Mouse (Mus musculus): ENCODE measurements around the gene Tmem218.

GRCm38 (mm10) chr9:37266622-37267021, 58.6 kb downstream of the Tmem218 start:
- no peak for TF ChIP-seq TCF12 (IDR thresholded peaks at IDR 0.05; ENCODE audit: insufficient read depth, poor library complexity, severe bottlenecking)
- no peak for TF ChIP-seq POLR2AphosphoS2 (IDR thresholded peaks at IDR 0.05; ENCODE audit: insufficient read length, low read depth)
- no peak for TF ChIP-seq POLR2A (IDR thresholded peaks at IDR 0.05; ENCODE audit: insufficient read length, low read depth)
- TF ChIP-seq E2F4 (IDR thresholded peaks at IDR 0.05; ENCODE audit: insufficient read depth), result no peak
- no peak for TF ChIP-seq REST (IDR thresholded peaks at IDR 0.05; ENCODE audit: insufficient read depth, insufficient read length)
- TF ChIP-seq MAX (IDR thresholded peaks at IDR 0.05; ENCODE audit: low read depth), result no peak
- TF ChIP-seq USF1 (IDR thresholded peaks at IDR 0.05; ENCODE audit: low read depth), result no peak
- TF ChIP-seq SRF (IDR thresholded peaks at IDR 0.05; ENCODE audit: control insufficient read depth, insufficient read length, low read depth), result no peak
- TF ChIP-seq CEBPB (IDR thresholded peaks at IDR 0.05; ENCODE audit: insufficient read depth, poor library complexity, severe bottlenecking), result no peak
- TF ChIP-seq MYOD1 (IDR thresholded peaks at IDR 0.05; ENCODE audit: control insufficient read depth in 1 of 3, insufficient read length in 2 of 3, low read depth in 2 of 3), result no peak
